Mouse (Mus musculus) liver, adult 2 months (tissue): ENCODE measurements around the gene Cort.

Experiments
- CTCF ChIP-seq: fragments of 200-500 bp; IDR thresholded peaks from 2 replicates; pipeline ENCODE4 v1.5.1; 2011; ENCODE audit warnings: low read depth, low read length, control low read depth
- POLR2A ChIP-seq: fragments of 200-500 bp; IDR thresholded peaks from 2 replicates; pipeline ENCODE4 v1.6.1; 2011; ENCODE audit warnings: low read length, control low read depth; ENCODE audit not compliant: insufficient read depth; ENCODE audit errors: extremely low read depth

- TF ChIP-seq POLR2A (no peak), CTCF (no peak)
Measured at GRCm38 (mm10) chr4:149097956-149098355, 28.6 kb downstream of the Cort start.
